Mouse (Mus musculus) neural tube, embryonic 14.5 days (tissue): ENCODE measurements around the gene Atp2b2. TPM values are rescaled to one million over a fixed set of nuclear protein-coding genes. Genes with fewer than 3 reads are reported as not detected.

Source experiments
- ATAC-seq: fragments of 200-750 bp; cut with Nextera tagmentation; 2 replicates; pipeline ENCODE4 v1.8.0; 2017; ENCODE audit warnings: low read depth, mild to moderate bottlenecking, moderate TSS enrichment, moderate library complexity
- H3K27ac ChIP-seq: fragments of 300-500 bp; sonication (generic); 2 replicates; pipeline ENCODE4 v1.5.1; 2014; ENCODE audit warnings: low read depth, mild to moderate bottlenecking, control low read depth, low read length, moderate library complexity, mixed read lengths
- H3K27me3 ChIP-seq: fragments of 300-500 bp; sonication (generic); 2 replicates; pipeline ENCODE4 v1.6.1; 2014; ENCODE audit warnings: low read length; ENCODE audit not compliant: control insufficient read depth, insufficient read depth
- H3K36me3 ChIP-seq: fragments of 300-500 bp; sonication (generic); 2 replicates; pipeline ENCODE4 v1.6.1; 2014; ENCODE audit warnings: low read length, mixed read lengths; ENCODE audit not compliant: control insufficient read depth, insufficient read depth
- H3K4me1 ChIP-seq: fragments of 300-500 bp; sonication (generic); 2 replicates; pipeline ENCODE4 v1.6.1; 2014; ENCODE audit warnings: low read length; ENCODE audit not compliant: control insufficient read depth, insufficient read depth
- H3K4me2 ChIP-seq: fragments of 300-500 bp; sonication (generic); 2 replicates; pipeline ENCODE4 v1.6.1; 2014; ENCODE audit warnings: mild to moderate bottlenecking, low read depth, low read length, control low read depth
- H3K4me3 ChIP-seq: fragments of 300-500 bp; sonication (generic); 2 replicates; pipeline ENCODE4 v1.5.1; 2014; ENCODE audit warnings: low read depth, low read length, control low read depth, mixed read lengths
- H3K9ac ChIP-seq: fragments of 300-500 bp; sonication (generic); replicated peaks from 2 replicates; pipeline ENCODE4 v1.6.1; 2014; ENCODE audit warnings: low read depth, mild to moderate bottlenecking, control low read depth, low read length, mixed read lengths
- H3K9me3 ChIP-seq: fragments of 300-500 bp; sonication (generic); 2 replicates; pipeline ENCODE4 v1.6.1; 2016; ENCODE audit warnings: low read length; ENCODE audit not compliant: control insufficient read depth
- WGBS: fragments of 180-500 bp; shearing (Covaris S2); extraction: QIAGEN DNeasy Blood & Tissue Kit; methylation state at CpG from one replicate; pipeline ENCODE4 v1.1.7; 2014; 5-methylcytosine and 5-hydroxymethylcytosine counted together
- polyA plus RNA-seq: library from polyadenylated mRNA; unstranded; fragments of >200 nt; fragmentation: Nextera tagmentation; extraction: Ambion mirVana; gene quantifications from 2 replicates; pipeline ENCODE4 v1.2.1, GENCODE M21; 2014

Atp2b2 gene
- polyA plus RNA-seq, 1 experiment from 2014 or later, result 38.6 TPM

DNA sequence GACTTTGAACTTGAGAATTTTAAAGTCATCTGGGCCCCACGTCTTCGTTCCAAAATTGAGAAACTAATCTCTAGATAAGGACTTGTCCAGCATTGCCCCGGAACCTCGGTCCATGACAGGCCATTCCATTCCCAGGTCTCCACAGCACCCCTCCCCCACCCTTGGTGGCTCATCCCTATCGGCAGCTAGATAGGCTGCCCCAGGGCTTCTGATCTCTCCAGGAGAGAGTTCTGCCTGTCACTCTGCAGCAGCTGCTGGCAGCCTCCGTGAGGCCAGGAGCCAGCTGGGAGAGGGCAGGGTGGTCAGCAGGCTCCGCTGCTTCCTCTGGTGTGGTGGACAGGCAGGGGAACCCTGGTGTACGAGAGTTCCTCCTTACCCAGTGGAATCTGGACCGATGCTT is 159.2 kb downstream of the Atp2b2 start:
- ATAC-seq, result peak; percentile 11; the same call in 1 of the 2 replicates
- WGBS, result 53% methylated on average over 9 of the region's 9 CpGs
- Histone ChIP-seq H3K27me3 (no peaks in the 10 kb centered on the region), H3K36me3 (no peaks in the 10 kb centered on the region), H3K27ac (no peak overlapping the region), H3K9me3 (no peaks in the 10 kb centered on the region), H3K4me3 (no peak overlapping the region), H3K4me2 (no peak overlapping the region), H3K4me1 (no peaks in the 10 kb centered on the region), H3K9ac (no peak overlapping the region)

DNA sequence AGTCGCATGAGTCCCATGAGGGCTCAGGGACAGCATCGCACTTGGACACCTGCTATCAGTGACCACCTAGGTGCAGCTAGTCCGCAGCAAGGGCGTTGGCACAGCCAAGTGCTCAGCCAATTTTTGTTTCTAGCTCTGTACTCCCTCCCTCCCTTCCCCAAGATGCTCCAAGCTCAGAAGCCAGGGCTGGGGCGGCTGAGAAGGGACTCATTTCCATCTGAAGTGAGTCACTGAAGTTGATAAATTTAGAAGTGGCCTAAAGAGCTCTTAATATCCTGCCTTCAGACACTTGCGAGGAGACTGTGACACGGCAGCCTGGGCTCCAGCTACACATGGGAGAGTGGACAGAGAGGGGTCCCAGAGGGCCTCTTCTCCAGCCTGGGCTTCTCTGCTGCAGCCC is 160.0 kb downstream of the Atp2b2 start:
- Histone ChIP-seq H3K27ac (no peak overlapping the region), H3K9me3 (no peaks in the 10 kb centered on the region), H3K4me1 (no peaks in the 10 kb centered on the region), H3K27me3 (no peaks in the 10 kb centered on the region), H3K4me2 (no peak overlapping the region), H3K4me3 (no peak overlapping the region), H3K36me3 (no peaks in the 10 kb centered on the region), H3K9ac (no peak overlapping the region)
- no peak for ATAC-seq
- WGBS, result 67% methylated on average over 7 of the region's 7 CpGs

- Histone ChIP-seq H3K27me3 (no peaks in the 10 kb centered on the region), H3K4me3 (no peak overlapping the region), H3K36me3 (no peaks in the 10 kb centered on the region), H3K4me2 (no peak overlapping the region), H3K4me1 (no peaks in the 10 kb centered on the region), H3K9ac (no peak overlapping the region), H3K27ac (no peak overlapping the region), H3K9me3 (no peaks in the 10 kb centered on the region)
- no peak for ATAC-seq
- WGBS, result 57% methylated on average over 10 of the region's 10 CpGs
Observed at GRCm38 (mm10) chr6:113881561-113882243, 160.7 kb downstream of the Atp2b2 start.

- H3K9ac ChIP-seq, result no peak overlapping the region
- H3K27ac ChIP-seq, result no peak overlapping the region
- H3K36me3 ChIP-seq, result no peaks in the 10 kb centered on the region
- no peak overlapping the region for H3K4me2 ChIP-seq
- H3K27me3 ChIP-seq, result no peaks in the 10 kb centered on the region
- WGBS, result 67% methylated on average over 3 of the region's 3 CpGs
- H3K4me3 ChIP-seq, result no peak overlapping the region
- no peaks in the 10 kb centered on the region for H3K9me3 ChIP-seq
- H3K4me1 ChIP-seq, result no peaks in the 10 kb centered on the region
- no peak for ATAC-seq
Observed at GRCm38 (mm10) chr6:113879366-113879765, 163.0 kb downstream of the Atp2b2 start.

DNA sequence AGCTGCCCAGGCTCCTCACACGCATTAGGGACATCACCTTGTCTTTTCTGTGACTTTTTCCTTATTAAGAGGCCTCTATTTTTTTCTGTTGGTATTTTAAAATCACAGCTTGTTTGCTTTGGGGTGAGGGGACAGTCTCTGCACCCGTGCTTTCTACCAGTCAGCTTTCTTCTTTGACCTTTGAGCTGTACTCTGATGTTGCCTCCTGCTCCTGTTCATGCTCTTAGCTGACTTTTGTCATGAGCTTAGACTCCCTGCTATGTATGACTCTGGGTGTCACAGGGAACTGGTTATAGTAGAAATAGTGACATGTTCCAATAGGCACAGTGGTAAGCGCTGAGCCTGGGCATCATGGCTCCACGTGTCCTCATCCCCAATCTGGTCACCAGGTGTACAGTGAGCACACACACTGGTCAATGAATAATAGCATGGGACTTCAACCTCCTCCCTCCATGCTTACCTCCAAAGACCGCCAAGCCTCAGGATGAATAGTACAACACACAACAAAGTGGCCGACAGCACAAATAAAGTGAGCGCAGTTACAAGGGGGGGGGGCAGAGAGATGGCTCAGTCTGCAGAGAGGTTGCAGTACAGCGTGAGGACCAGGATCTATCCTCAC is 163.8 kb downstream of the Atp2b2 start:
- no peaks in the 10 kb centered on the region for H3K9me3 ChIP-seq
- no peak overlapping the region for H3K4me2 ChIP-seq
- 89% methylated on average over 8 of the region's 8 CpGs for WGBS
- H3K4me3 ChIP-seq, result no peak overlapping the region
- no peaks in the 10 kb centered on the region for H3K36me3 ChIP-seq
- no peak overlapping the region for H3K27ac ChIP-seq
- no peak for ATAC-seq
- H3K9ac ChIP-seq, result no peak overlapping the region
- H3K4me1 ChIP-seq, result no peaks in the 10 kb centered on the region
- H3K27me3 ChIP-seq, result no peaks in the 10 kb centered on the region

GRCm38 (mm10) chr6:113876585-113876984 is 165.8 kb downstream of the Atp2b2 start:
- H3K4me2 ChIP-seq, result no peak overlapping the region
- H3K4me1 ChIP-seq, result no peaks in the 10 kb centered on the region
- no peak overlapping the region for H3K9ac ChIP-seq
- no peak overlapping the region for H3K27ac ChIP-seq
- H3K4me3 ChIP-seq, result no peak overlapping the region
- H3K27me3 ChIP-seq, result no peaks in the 10 kb centered on the region
- 78% methylated on average over 3 of the region's 3 CpGs for WGBS
- no peaks in the 10 kb centered on the region for H3K36me3 ChIP-seq
- H3K9me3 ChIP-seq, result no peaks in the 10 kb centered on the region
- ATAC-seq, result no peak

DNA sequence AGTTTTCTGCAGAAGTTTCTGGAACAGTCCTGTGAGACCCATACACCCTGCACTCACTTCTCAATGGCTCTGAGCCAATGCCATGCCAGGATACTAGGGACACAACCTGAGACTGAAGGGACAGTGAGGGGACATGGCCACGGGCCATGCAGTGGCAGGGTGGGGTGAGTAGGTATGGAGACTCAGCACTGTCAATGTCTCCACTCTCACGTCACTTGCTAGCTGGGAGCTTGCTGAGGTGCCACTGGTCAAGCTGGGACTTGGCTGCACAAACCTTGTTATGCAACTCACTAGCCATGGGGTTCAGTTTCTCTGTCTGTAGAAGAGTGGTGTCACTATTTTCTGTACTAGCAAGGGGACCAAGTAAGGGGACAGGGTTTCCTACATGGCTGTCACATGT is 167.2 kb downstream of the Atp2b2 start:
- H3K4me2 ChIP-seq, result no peak overlapping the region
- ATAC-seq, result no peak
- H3K9ac ChIP-seq, result no peak overlapping the region
- no peaks in the 10 kb centered on the region for H3K9me3 ChIP-seq
- H3K4me1 ChIP-seq, result no peaks in the 10 kb centered on the region
- H3K27ac ChIP-seq, result no peak overlapping the region
- no peak overlapping the region for H3K4me3 ChIP-seq
- no peaks in the 10 kb centered on the region for H3K27me3 ChIP-seq
- whole genome bisulfite sequencing, result 81% methylated on average over 2 of the region's 2 CpGs
- no peaks in the 10 kb centered on the region for H3K36me3 ChIP-seq

- no peak overlapping the region for H3K4me3 ChIP-seq
- H3K36me3 ChIP-seq, result no peaks in the 10 kb centered on the region
- H3K4me2 ChIP-seq, result no peak overlapping the region
- H3K9me3 ChIP-seq, result no peaks in the 10 kb centered on the region
- no peak for ATAC-seq
- no peaks in the 10 kb centered on the region for H3K27me3 ChIP-seq
- H3K4me1 ChIP-seq, result no peaks in the 10 kb centered on the region
- no peak overlapping the region for H3K27ac ChIP-seq
- H3K9ac ChIP-seq, result no peak overlapping the region
- 73% methylated on average over 7 of the region's 7 CpGs for whole genome bisulfite sequencing
Observed at GRCm38 (mm10) chr6:113872654-113873053, 169.8 kb downstream of the Atp2b2 start.

- no peak overlapping the region for H3K4me2 ChIP-seq
- H3K9me3 ChIP-seq, result no peaks in the 10 kb centered on the region
- ATAC-seq, result no peak
- no peaks in the 10 kb centered on the region for H3K36me3 ChIP-seq
- no peak overlapping the region for H3K9ac ChIP-seq
- WGBS, result 87% methylated on average over 9 of the region's 9 CpGs
- H3K4me3 ChIP-seq, result no peak overlapping the region
- H3K27me3 ChIP-seq, result no peaks in the 10 kb centered on the region
- H3K4me1 ChIP-seq, result no peaks in the 10 kb centered on the region
- H3K27ac ChIP-seq, result no peak overlapping the region
Observed at GRCm38 (mm10) chr6:113870775-113871174, 171.6 kb downstream of the Atp2b2 start.
